Mouse (Mus musculus) c-Kit-positive CD71-negative TER-119-negative erythroid progenitor cells, embryonic 14.5 days (primary cell): ENCODE measurements around the gene Rnase9.
"Not testable (repeated sequence)": the region's sequence is repeated elsewhere in the genome, so short reads cannot be mapped to it uniquely, and the experiment has no call there.

Experiments
- DNase-seq: peaks from one replicate; pipeline ENCODE4 v3.0.0-alpha.2; 2013; ENCODE audit warnings: low read depth

The Rnase9 gene

GRCm38 (mm10) chr14:51050063-51050462 is 8.4 kb upstream of the Rnase9 start, which contains the start of gene Rnase11:
TSS of gene Rnase11 (minus strand) at chr14:51050163.
- no peak for DNase-seq

GRCm38 (mm10) chr14:51047846-51048245 is 6.2 kb upstream of the Rnase9 start:
- no peak for DNase-seq

- no peak for DNase-seq
These were observed 5.5 kb downstream of the Rnase9 start for GRCm38 (mm10) chr14:51036214-51036613.

GRCm38 (mm10) chr14:51035206-51035605 is 6.5 kb downstream of the Rnase9 start:
- DNase-seq, result no peak

- DNase-seq, result no peak
These were observed 14.1 kb downstream of the Rnase9 start for GRCm38 (mm10) chr14:51027387-51028155.

- peak; percentile 65 for DNase-seq
These were observed 15.1 kb downstream of the Rnase9 start for GRCm38 (mm10) chr14:51026391-51027133.

GRCm38 (mm10) chr14:51024820-51025219 is 16.8 kb downstream of the Rnase9 start:
- DNase-seq, result no peak

GRCm38 (mm10) chr14:51023457-51023856 is 18.2 kb downstream of the Rnase9 start:
- no peak for DNase-seq

- DNase-seq, result no peak
These were observed 24.4 kb downstream of the Rnase9 start for GRCm38 (mm10) chr14:51017256-51017655.

GRCm38 (mm10) chr14:51015780-51016179 is 25.9 kb downstream of the Rnase9 start:
- DNase-seq, result no peak

GRCm38 (mm10) chr14:51014724-51015123 is 26.9 kb downstream of the Rnase9 start:
- not testable (repeated sequence) for DNase-seq

- DNase-seq, result no peak
These were observed 32.1 kb downstream of the Rnase9 start for GRCm38 (mm10) chr14:51009572-51009971.

GRCm38 (mm10) chr14:51008781-51009180 is 32.9 kb downstream of the Rnase9 start:
- no peak for DNase-seq

- DNase-seq, result no peak
These were observed 33.6 kb downstream of the Rnase9 start for GRCm38 (mm10) chr14:51007914-51008713.

- DNase-seq, result no peak
These were observed 34.4 kb downstream of the Rnase9 start, which contains the start of gene Rnase10 for GRCm38 (mm10) chr14:51007152-51007801. TSS of gene Rnase10 (plus strand) at chr14:51007751.

- DNase-seq, result no peak
These were observed 43.5 kb downstream of the Rnase9 start for GRCm38 (mm10) chr14:50997999-50998666.

GRCm38 (mm10) chr14:50997088-50997487 is 44.6 kb downstream of the Rnase9 start:
- DNase-seq, result no peak

GRCm38 (mm10) chr14:50991037-50991436 is 50.6 kb downstream of the Rnase9 start:
- no peak for DNase-seq
